Mouse (Mus musculus): ENCODE measurements around the gene 2810021J22Rik.
"Not testable (repeated sequence)": the region's sequence is repeated elsewhere in the genome, so short reads cannot be mapped to it uniquely, and the experiment has no call there.

2810021J22Rik gene

DNA sequence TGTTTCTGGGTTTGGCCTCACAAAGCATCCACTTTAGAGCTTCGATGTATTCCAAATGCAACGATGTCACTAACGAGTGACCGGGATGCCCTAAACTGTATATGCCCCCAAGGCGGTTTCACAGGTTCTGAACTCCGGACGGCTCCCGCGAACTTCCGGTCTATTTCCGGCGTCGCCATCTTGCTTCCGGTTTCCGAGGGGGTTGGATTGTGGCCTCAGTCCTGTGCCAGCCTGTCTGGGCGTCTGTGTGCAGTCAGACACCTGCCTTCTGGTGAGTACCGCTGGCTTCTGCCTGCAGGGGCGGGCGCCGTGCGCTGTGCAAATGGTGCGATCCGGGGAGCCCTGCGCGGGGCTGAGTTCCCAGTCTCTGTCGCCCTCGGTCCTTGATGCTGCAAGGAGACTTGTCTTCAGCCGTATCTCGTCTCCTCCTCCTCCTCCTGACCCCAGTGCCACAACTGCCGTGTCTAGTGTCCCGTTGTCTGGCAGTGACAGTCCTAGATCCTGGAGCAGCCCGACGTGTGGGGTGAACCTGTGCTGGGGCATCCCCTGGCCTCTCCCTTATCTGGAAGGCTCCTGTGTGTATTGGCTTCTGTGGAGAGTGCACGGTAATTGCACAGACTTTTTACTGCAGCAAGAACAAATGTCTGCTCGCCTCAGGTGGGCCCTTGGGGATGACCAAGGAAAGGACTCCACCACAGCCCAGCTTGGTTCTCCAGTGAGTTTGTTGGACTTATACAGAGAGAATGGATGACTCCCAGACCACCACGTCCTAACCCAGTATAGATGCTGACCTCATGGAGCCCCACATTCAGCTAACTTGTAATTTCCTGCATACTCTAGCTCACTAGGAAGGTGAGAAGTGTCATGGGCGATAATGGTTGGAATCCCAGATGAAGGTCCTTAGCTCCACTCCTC lies at the start of gene 2810021J22Rik:
Gene 2810021J22Rik (plus strand): TSS at position 178 of the 915 bp plus-strand sequence.
- peak; percentile 77 for DNase-seq (ENCODE audit: low spot score)

DNA sequence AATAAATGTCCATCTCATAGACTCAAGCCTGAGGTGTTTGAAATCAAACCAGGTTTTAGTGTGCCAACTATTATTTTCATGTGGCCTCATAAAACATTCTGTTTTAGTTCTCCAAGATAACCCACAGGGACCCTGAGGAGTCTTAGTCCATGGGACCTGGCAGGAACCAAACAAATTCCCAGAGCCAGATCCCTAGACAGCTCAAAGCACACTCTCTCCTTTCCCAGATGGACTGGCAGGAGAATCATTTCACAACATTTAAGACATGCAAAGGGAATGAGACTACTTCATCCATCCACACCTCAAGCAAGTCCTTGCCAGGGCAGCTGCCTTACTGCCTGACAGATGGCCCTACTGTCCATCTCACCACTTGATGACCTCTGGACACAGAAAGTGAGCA lies 38.1 kb upstream of the 2810021J22Rik start, which contains the start of gene Olfr312:
Gene Olfr312 (plus strand): TSS at position 301 of the 400 bp plus-strand sequence.
- DNase-seq (ENCODE audit: low spot score): not testable (repeated sequence)

DNA sequence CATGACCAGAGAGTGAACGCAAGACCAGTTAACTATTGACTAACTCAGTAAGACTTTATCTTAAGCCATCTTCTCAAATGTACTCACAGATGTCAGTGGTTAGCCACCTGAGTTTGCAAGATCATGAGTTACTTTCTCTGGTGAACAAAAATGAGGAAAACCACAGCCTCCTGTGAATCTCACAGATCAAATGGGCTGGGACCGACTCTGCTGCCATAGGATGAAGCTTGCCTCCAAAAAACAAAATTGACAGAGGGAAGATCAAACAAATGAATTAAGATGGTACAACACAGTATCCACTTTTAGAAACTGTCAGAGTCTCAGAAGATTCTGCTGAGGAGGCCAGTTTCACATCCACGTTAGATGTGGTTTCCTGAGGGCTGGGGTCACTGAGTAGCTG lies 37.3 kb upstream of the 2810021J22Rik start:
- DNase-seq (ENCODE audit: low spot score): no peak

DNA sequence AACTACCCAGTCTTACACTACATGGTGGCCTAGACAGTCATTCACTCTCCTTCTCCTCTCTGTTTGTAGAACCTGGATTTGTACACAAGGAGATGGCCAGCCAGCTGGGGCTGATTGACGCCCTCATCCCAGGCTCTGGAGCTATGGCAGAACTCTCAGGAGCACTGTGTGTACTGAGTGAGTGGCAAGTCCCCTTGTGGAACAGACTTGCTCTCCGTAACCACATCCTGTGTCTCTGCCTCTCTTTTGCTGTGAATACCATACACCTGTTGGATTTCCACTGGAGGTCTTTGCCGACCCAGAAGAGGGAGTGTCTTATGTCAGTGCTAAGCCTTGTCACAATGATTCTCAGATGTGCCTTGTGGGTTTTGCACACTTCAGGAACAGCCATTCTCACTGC lies 34.5 kb upstream of the 2810021J22Rik start:
- not testable (repeated sequence) for DNase-seq (ENCODE audit: low spot score)

DNA sequence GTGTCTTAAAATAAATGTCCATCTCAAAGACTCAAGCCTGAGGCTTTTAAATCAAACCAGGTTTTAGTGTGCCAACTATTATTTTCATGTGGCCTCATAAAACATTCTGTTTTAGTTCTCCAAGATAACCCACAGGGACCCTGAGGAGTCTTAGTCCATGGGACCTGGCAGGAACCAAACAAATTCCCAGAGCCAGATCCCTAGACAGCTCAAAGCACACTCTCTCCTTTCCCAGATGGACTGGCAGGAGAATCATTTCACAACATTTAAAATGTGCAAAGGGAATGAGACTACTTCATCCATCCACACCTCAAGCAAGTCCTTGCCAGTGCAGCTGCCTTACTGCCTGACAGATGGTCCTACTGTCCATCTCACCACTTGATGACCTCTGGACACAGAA lies 28.1 kb upstream of the 2810021J22Rik start, which contains the start of gene Olfr311:
Gene Olfr311 (plus strand): TSS at position 301 of the 400 bp plus-strand sequence.
- not testable (repeated sequence) for DNase-seq (ENCODE audit: low spot score)

DNA sequence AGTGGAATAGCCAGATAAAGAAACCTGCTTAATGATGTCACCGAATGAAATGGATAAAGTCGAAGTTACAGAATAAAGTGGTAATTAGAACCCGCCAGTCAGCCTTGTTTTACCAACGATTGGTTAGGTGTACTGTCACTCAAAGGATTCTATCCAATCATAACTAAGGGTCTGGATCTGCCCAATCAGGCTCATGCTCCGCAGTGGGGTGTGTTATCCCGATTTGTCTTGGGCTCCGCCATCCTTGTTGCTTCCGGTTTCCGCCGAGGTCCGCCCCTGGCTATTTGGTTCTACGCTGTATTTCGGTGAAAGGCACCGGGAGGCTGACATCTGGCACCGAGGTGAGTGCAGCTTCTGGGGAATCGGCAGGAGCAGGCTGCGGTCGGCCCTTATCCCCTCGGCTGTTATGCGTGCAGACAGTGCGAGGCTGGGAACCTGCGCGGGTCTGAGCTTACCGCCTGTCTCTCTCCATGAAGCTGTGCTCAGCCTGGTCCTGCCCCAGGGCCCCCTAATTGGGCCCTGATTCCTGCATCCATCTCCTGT lies 20.0 kb upstream of the 2810021J22Rik start, which contains the start of gene Gm12258:
Gene Gm12258 (plus strand): TSS at position 240 of the 543 bp plus-strand sequence.
- peak; percentile 72 for DNase-seq (ENCODE audit: low spot score)

DNA sequence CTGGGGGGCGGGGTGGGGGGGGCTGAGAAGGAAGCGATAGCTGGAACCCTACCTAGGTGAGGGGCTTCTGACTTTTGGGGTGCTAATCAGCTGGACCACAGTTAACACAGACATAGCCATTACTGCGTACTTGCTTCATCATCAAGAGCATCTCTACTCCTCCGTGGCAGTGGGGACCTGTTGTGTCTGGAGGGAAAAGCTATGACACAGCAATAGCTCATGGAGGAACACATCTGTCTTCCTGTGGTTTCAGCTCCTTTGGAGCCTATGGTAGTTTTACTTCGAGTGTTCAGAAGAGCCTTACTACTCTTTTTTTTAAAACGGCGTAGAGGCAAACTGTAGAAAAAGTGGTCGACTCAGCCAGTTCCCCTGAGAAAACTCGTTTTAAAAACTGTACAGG lies 19.4 kb upstream of the 2810021J22Rik start:
- DNase-seq (ENCODE audit: low spot score): no peak

DNA sequence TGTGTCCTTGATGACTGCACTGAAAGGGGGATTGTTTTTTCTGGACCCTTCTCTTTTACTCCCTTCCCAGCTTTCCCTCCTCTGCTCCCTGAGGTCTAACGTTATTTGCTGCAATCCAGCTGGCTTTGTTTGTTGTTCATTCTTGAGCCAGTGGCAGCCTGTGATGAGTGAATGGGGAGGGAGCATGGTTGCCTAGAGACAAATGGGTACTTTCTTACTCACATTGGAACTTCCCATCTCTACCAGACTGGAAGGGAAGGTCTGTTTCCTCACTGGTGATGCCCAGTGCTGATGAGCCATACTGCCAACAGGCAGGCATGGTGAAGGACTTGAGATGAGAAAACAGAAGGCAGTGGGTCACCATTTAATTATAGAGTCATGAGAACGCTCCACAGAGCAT lies 17.3 kb upstream of the 2810021J22Rik start:
- DNase-seq (ENCODE audit: low spot score): no peak

DNA sequence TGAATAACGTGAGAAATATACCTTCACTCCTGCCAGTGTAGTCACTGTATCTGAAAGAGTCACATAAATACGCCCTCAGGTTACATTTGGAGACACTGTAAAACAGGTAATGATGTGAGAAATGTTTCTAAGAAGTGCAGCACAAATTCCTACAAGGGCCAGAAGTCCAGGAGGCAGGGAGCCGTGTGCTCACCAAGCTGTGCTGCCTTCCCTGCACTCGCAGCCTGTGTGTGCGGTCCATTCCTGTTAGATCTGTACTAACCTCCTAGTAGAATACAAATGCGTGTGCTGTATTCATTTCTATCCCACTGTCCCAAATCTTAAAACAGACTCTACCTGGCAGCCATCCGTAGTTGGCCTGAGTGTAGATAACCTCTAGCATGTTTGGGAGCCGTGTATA lies 6.3 kb upstream of the 2810021J22Rik start:
- DNase-seq (ENCODE audit: low spot score): no peak

DNA sequence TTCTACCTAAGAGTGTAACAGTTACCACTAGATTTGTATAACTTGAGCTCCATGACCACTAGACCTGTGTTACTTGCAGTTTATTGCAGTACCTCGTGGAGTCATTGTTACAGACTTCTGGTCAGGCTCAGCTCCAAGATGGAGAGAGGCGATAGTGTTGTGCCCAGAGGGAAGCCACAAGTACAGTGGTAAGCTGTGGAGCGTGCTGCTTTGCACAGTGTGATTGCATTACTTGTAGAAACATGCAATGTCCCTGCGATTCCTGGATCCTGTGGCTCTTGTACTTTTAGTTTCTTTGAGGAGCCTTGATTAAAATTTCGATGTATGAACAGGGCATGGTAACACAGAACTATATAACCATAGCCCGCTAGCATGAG lies 926 bp downstream of the 2810021J22Rik start:
- DNase-seq (ENCODE audit: low spot score): no peak

DNA sequence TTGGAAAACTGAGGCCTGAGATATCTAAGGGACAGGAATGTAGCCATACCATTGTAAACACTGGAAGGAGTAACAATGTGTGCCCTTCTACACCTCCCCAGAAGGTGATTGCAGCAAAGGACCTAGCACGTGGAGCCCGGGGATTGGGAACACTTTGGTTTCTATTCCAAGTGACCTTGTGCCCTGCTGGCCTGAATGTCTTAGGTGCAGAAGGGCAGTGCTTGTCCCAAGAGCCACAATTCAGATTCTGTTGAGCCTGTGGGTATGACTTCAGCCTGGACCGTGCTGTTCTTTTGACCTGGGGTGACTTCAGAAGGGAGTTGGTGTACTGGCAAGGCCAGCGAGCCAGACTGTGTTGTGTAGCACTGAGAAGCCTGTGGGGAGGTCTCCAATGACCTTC lies 3.9 kb downstream of the 2810021J22Rik start:
- DNase-seq (ENCODE audit: low spot score): no peak

DNA sequence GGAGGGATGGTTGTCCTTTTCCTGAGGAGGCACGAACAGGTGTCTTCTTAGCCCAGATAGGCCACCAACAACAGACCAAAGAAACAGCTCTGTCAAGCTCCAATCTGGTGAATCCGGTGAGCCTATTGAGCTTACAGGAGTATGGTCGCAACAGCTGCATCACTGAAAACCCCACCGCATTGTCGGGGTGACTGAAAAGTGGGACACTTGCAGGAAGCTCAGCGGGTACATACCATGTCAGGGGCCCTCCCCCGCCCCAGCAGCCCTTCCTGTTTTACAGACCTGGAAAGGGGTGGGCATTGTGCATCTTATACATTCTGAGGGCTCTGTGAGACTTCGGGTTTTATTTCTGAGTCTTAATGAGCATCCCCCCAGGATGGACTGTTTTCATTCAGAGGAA lies 16.7 kb downstream of the 2810021J22Rik start:
- no peak for DNase-seq (ENCODE audit: low spot score)

DNA sequence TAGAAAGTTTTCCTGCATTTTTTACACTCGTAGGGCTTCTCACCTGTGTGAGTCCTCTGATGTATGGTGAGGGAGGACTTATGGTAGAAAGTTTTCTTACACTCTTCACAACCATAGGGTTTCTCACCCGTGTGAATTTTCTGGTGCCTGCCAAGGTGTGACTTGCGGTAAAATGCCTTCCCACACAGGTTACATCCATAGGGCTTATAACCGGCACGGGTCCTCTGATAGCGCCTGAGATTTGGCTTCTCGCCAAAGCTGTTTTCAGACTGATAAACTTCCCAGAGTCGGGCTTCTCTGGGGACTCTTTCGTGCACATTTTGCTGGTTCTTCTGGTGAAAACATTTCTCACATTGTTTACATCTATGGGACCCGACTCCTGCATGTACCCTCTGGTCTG lies 23.5 kb downstream of the 2810021J22Rik start:
- no peak for DNase-seq (ENCODE audit: low spot score)

DNA sequence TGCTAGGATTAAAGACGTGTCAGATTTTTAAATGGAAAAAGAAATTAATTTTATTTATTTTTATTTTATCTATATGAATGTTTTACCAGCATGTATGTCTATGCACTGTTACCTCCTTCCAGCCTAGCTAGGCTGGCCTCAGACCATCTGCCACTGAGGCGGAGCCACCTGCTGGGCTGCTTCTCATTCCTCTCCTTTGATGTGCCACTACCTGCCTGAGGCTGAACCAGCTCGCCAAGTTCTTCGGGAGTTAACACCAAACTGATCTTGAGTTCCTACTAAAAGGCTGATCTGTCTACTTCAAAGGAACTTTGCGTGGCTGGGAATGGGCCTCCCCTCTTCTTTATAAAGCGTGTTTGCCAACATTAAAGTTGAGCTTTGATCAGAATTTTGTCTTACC lies 27.4 kb downstream of the 2810021J22Rik start:
- DNase-seq (ENCODE audit: low spot score): no peak

DNA sequence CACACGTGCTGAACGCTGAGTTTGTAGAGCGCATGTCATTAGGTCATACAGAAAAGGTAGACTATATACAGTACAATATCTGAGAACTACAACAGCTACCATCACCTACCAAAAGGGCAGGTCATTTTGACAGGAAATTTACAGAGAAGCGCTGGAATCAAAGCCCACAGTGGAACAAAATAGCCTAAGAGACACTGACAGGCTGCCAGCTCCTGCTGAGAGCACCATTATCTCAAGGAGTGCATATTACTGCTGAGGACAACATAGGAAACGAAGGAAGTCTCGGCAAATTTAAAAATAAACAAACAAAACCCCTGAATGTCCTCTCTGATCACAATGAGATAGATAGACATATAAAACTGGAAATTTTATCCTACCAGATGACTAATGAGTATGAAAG lies 30.5 kb downstream of the 2810021J22Rik start:
- DNase-seq (ENCODE audit: low spot score): no peak

DNA sequence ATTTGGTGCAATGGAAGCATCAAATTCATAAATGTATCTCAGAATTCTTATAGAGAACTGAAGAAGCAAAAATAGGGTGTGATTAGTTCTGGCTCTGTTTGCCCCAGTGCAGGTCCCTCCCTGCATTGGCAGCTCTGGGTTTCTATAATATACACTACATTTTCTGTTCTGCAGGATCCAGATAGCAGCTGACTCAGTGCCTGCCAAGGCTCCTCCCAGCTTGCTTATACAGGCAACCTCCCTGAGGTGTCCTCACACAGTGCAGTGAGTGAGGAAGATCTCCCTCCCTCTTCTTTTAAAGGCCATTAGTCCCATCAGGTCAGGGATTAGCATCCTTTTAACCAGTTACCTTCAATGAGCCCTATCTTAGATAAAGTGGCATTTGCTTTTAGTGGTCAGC lies 34.1 kb downstream of the 2810021J22Rik start:
- no peak for DNase-seq (ENCODE audit: low spot score)

DNA sequence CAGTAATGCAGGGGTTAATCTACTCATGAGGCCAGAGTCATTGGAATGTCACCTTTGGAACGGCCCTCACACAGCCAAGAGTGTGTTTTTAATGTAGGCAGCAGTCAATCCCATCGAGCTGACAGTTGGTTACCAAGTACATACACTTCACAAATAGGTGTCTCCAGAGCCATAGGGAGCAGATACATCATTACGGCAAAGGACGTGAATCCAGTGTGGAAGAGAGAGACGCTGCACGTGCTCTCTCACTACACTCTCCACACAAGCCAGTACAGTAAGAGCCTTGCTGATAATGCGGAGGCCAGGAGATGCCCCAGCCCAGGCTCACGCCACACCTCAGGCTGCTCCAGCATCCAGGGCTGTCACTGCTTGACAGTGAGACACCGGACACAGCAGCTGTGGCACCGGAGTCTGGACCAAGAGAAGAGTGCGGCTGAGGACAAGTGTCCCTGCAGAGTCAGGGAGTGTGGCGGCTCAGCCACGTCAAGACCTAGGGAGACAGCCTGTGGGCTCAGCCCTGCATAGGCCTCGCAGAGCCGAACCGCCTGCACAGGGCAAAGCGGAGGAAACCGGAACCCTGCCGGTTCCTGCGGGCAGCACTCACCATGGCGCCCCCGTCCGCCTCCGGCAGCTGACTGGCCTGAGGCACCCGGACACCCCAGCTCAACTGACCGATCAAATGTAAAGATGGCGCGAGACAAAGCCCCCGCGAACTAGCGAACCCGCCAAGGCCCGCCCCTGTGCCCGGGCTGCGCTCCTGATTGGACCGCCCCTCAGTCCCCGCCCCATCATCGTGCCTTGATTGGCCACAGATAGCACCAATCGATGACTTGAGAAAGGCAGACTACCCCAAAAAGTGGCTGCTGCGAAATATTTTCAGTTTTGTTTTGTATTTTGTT lies 36.7 kb downstream of the 2810021J22Rik start, which contains the start of gene Zfp39:
Gene Zfp39 (minus strand): TSS at position 715 of the 899 bp plus-strand sequence.
- peak; percentile 94 for DNase-seq (ENCODE audit: low spot score)

DNA sequence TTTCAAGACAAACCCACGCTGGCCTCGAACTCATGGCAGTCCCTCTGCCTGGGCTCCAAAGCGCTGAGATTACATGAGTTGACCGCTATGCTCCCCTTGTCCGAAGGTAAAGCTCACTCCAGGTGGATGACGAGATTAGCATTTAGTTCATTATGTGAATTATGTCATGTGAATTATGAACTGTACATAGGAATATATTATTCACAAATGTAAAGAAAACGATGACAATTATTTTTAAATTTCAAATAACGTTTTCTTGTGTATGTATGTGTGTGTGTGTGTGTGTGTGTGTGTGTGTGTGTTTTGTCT lies 37.3 kb downstream of the 2810021J22Rik start:
- no peak for DNase-seq (ENCODE audit: low spot score)

DNA sequence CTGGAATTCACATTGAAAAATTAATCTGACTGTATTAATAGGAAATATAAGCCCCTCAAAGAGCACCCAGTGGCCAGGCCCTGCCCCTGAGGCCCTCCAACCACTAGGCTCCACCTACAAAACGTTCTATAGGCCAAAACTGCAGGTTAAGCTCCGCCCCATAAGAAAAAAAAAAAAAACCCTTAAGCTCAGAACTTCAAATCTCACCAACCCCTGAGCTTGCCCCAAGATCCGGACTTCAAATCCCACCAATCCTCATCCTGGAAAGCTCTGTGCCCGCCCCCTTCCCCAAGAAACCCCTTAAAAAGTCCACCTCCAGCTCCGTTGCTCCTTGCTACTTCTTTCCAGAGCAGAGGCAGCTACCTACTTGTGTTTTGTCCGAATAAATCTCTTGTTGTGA lies 37.8 kb downstream of the 2810021J22Rik start:
- DNase-seq (ENCODE audit: low spot score): no peak

DNA sequence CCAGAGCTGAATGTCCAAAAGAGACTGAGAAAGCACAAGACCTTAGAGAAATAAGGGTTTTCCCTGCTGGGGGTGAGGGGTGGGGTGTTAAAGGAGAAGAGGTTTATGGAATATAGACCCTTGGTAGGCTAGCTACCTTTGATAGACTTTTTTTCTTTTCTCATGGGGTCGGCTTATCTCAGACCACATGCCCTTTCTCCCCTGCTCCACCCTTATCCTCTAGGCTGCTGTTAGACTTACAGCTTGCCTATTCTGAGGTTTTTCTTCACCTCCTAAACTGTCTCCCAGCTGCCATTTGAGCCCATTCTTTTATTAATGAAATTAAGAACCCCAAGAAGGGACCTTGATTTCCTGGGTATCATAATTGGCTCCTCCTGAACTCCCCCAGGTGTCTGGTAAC lies 46.8 kb downstream of the 2810021J22Rik start:
- no peak for DNase-seq (ENCODE audit: low spot score)

DNA sequence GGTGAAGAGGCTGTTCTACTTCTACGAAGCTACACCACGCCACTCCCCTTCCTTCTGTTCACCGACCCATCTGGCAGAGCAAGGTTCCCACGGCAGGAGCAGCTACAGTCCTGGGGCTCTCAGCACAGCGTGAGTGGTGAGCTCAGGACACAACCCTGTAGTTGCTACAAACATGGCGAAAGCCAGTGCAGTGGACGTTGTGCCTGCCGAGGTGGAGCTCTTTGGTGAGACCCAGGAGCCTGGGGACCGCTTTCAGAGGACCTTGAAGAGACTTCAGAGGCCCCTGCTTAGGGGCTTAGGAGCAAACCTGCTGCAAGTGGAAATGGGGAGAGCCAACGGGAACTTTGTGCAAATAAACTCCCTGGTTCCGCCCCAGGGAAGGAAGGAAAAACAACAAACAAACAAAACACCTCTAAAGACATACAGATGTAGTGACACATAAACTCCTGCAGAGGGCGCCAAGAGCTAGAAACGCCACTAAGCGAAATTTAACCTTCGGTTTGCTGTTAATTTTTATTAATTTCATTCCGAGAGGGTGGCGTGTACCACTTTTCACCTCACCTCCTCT lies 47.5 kb downstream of the 2810021J22Rik start:
- no peak for DNase-seq (ENCODE audit: low spot score)

Data from ovary, postnatal 36 days (tissue).